Mouse (Mus musculus) myocyte (in vitro differentiated cells): ENCODE data around the gene Ndc1. TPM values are rescaled to one million over a fixed set of nuclear protein-coding genes. Genes with fewer than 3 reads are reported as not detected.

Source experiments
- H3K27me3 ChIP-seq: one replicate; pipeline ENCODE4 v1.6.1; 2011; ENCODE audit not compliant: control insufficient read depth, insufficient read depth, insufficient read length
- H3K36me3 ChIP-seq: one replicate; pipeline ENCODE4 v1.6.1; 2011; ENCODE audit not compliant: control insufficient read depth, insufficient read depth
- H3K4me2 ChIP-seq: one replicate; pipeline ENCODE4 v1.6.1; 2011; ENCODE audit warnings: low read depth, control low read depth
- H3K4me3 ChIP-seq: one replicate; pipeline ENCODE4 v1.5.1; 2011; ENCODE audit warnings: mild to moderate bottlenecking, control low read depth, moderate library complexity
- H3K79me2 ChIP-seq: one replicate; pipeline ENCODE4 v1.6.1; 2011; ENCODE audit not compliant: control insufficient read depth, insufficient read depth
- H3ac ChIP-seq: one replicate; pipeline ENCODE4 v1.6.1; 2011; ENCODE audit not compliant: control insufficient read depth, insufficient read length
- CEBPB ChIP-seq: IDR thresholded peaks from 2 replicates; pipeline ENCODE4 v1.6.1; 2011; ENCODE audit warnings: mild to moderate bottlenecking, moderate library complexity; ENCODE audit not compliant: poor library complexity, insufficient read depth, severe bottlenecking
- E2F4 ChIP-seq: IDR thresholded peaks from one replicate; pipeline ENCODE4 v1.6.1; 2011; ENCODE audit warnings: mild to moderate bottlenecking, control low read depth, moderate library complexity; ENCODE audit not compliant: insufficient read depth
- MAX ChIP-seq: IDR thresholded peaks from one replicate; pipeline ENCODE4 v1.6.1; 2011; ENCODE audit warnings: low read depth, mild to moderate bottlenecking, control low read depth
- MYOD1 ChIP-seq, 3 experiments: IDR thresholded peaks; one replicate each; pipeline ENCODE4 v1.6.1; 2011; ENCODE audit warnings: control low read depth in 2 of 3, low read depth in 2 of 3, mild to moderate bottlenecking in 2 of 3, moderate library complexity in 1 of 3; ENCODE audit not compliant: insufficient read length in 2 of 3, control insufficient read depth in 1 of 3
- MYOG ChIP-seq, 3 experiments: IDR thresholded peaks; one replicate each; pipeline ENCODE4 v1.6.1; 2011; ENCODE audit warnings: control low read depth in 2 of 3, low read depth in 2 of 3, mild to moderate bottlenecking in 2 of 3; ENCODE audit not compliant: insufficient read length in 2 of 3, control insufficient read depth in 1 of 3, insufficient read depth in 1 of 3
- POLR2A ChIP-seq: IDR thresholded peaks from one replicate; pipeline ENCODE4 v1.6.1; 2011; ENCODE audit warnings: low read depth, mild to moderate bottlenecking, control low read depth, moderate library complexity; ENCODE audit not compliant: insufficient read length
- POLR2AphosphoS2 ChIP-seq: IDR thresholded peaks from one replicate; pipeline ENCODE4 v1.6.1; 2011; ENCODE audit warnings: low read depth, control low read depth; ENCODE audit not compliant: insufficient read length
- REST ChIP-seq: IDR thresholded peaks from one replicate; pipeline ENCODE4 v1.6.1; 2011; ENCODE audit warnings: mild to moderate bottlenecking, control low read depth, moderate library complexity; ENCODE audit not compliant: insufficient read depth, insufficient read length
- SRF ChIP-seq: IDR thresholded peaks from one replicate; pipeline ENCODE4 v1.6.1; 2011; ENCODE audit warnings: low read depth; ENCODE audit not compliant: control insufficient read depth, insufficient read length
- TCF12 ChIP-seq: IDR thresholded peaks from one replicate; pipeline ENCODE4 v1.6.1; 2011; ENCODE audit warnings: mild to moderate bottlenecking, control low read depth; ENCODE audit not compliant: poor library complexity, insufficient read depth, severe bottlenecking
- TCF3 ChIP-seq: IDR thresholded peaks from one replicate; pipeline ENCODE4 v1.6.1; 2011; ENCODE audit warnings: low read depth, control low read depth; ENCODE audit not compliant: insufficient read length
- USF1 ChIP-seq: IDR thresholded peaks from one replicate; pipeline ENCODE4 v1.6.1; 2011; ENCODE audit warnings: low read depth, mild to moderate bottlenecking, control low read depth, moderate library complexity
- polyA plus RNA-seq: library from polyadenylated mRNA; unstranded; fragments of >200 nt; fragmentation: generic; extraction: Trizol; gene quantifications from one replicate; pipeline ENCODE4 v1.2.1, GENCODE M21; 2012; ENCODE audit warnings: missing spikeins

The Ndc1 gene
- polyA plus RNA-seq, 1 experiment = 10.9 TPM

DNA sequence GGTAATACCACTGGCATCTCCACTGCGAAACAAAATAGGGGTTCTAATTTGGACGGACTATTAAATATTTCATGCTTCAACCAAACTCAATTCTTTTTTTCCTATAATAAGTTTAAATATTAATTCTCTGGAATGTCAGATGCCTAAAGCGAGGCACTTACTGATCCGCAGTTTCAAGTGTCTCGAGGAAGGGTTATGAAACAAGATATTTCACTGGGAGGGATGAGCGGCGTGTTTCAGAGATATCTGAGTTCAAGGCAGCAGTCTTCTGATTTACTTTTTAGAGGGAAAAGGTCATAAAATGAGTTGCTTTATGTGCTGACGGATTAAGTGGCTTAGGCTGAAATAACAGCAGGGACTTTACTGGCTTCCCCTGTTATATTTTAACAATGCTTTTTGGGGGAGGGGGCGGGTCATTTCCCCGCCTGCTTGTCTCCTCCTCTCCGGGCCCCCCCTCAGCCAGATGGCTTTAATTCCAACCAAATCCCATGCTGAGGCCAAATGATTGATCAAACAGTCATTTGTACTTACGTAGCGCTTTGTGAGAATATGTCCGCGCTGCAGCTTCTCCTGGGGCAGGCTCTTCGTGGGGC, 75.4 kb downstream of the Ndc1 start:
- Histone ChIP-seq H3K79me2 (no peaks in the 10 kb centered on the region), H3K36me3 (no peaks in the 10 kb centered on the region), H3K4me2 (no peak overlapping the region), H3ac (no peak overlapping the region), H3K27me3 (peaks cover 15% of the 10 kb centered on the region), H3K4me3 (no peak overlapping the region)
- TF ChIP-seq MYOG (IDR thresholded peaks at IDR 0.05; ENCODE audit: control insufficient read depth in 1 of 3, insufficient read depth in 1 of 3, insufficient read length in 2 of 3, low read depth in 2 of 3) = no peak
- no peak for TF ChIP-seq USF1
- no peak for TF ChIP-seq E2F4

DNA sequence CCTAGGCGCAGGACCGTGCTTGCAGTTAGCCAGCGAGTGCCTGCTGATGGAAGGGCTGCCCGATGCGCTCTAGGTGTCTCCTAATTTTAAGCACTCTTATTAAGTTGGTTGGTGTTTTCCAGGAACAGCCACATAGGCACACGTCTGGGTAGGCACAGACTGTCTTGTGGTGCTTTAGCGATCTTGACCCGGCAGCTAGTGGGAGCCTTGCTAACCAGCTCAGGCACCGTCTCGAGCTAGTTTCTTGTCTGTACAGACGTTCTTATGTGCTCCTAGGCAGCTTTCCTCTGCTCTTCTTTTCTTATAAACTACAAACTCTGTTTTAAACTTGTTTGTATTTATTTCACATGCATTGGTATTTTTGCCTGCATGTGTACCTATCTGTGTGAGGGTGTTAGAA, 76.0 kb downstream of the Ndc1 start:
- Histone ChIP-seq H3K4me3 (no peak overlapping the region), H3K27me3 (peaks cover 15% of the 10 kb centered on the region), H3K36me3 (no peaks in the 10 kb centered on the region), H3ac (no peak overlapping the region), H3K79me2 (no peaks in the 10 kb centered on the region), H3K4me2 (no peak overlapping the region)
- TF ChIP-seq SRF (no peak), POLR2A (no peak), POLR2AphosphoS2 (no peak), USF1 (no peak), REST (no peak)

DNA sequence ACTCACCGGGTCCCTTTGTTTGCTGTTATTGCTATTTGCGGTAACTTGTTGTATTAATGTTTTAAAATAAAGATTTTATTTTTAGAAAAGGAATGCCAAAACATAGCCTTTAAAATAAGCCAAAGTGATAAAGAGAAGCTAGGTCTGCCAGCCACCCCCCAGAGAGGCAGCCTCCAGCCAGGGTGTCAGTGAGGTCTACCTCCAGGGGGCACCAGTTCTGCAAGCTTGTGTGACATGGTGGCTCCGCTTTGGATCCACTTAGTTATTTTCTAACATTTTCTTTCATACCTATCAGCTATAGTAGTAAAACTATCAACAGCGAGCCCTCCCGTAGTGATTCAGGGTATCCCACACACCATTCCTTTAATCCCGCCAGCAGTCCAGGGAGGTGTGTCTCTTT, 80.9 kb downstream of the Ndc1 start:
- peaks cover 15% of the 10 kb centered on the region for H3K27me3 ChIP-seq
- H3K4me3 ChIP-seq = no peak overlapping the region

DNA sequence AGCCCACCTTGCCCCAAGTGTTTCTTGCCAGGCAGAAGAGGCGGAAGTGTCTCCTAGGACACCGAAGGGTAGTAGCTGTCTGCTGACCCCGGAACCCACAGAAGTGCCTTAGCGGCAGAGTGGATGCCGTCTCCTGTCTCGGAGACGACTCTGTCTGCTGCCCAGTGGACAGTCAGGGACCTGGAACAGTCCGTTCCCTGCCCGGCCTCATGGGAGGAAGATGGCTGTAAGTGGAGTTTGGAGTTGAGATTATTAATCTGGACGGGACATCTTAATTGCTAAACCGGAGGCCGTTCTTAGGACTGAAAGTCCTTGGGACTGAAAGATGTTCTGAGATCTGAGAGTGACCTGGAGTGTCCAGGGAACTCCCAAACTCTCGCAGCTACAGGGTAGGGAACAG, 81.9 kb downstream of the Ndc1 start:
- Histone ChIP-seq H3K79me2 (no peaks in the 10 kb centered on the region), H3K36me3 (no peaks in the 10 kb centered on the region), H3K4me2 (no peak overlapping the region), H3K4me3 (no peak overlapping the region), H3K27me3 (peaks cover 11% of the 10 kb centered on the region), H3ac (no peak overlapping the region)
- TF ChIP-seq MYOD1 (IDR thresholded peaks at IDR 0.05; ENCODE audit: control insufficient read depth in 1 of 3, insufficient read length in 2 of 3, low read depth in 2 of 3) (no peak), CEBPB (no peak), POLR2AphosphoS2 (no peak), TCF3 (no peak), REST (no peak), MAX (no peak), E2F4 (no peak)

More for the DNA sequence above, 80.9 kb downstream of the Ndc1 start:
- Histone ChIP-seq H3K79me2 (no peaks in the 10 kb centered on the region), H3K4me2 (no peak overlapping the region), H3K36me3 (no peaks in the 10 kb centered on the region), H3ac (no peak overlapping the region)
- TF ChIP-seq SRF (no peak), MAX (no peak), USF1 (no peak), MYOD1 (IDR thresholded peaks at IDR 0.05; ENCODE audit: control insufficient read depth in 1 of 3, insufficient read length in 2 of 3, low read depth in 2 of 3) (no peak), POLR2A (no peak), CEBPB (no peak), MYOG (IDR thresholded peaks at IDR 0.05; ENCODE audit: control insufficient read depth in 1 of 3, insufficient read depth in 1 of 3, insufficient read length in 2 of 3, low read depth in 2 of 3) (no peak), POLR2AphosphoS2 (no peak), E2F4 (no peak), TCF3 (no peak), TCF12 (no peak), REST (no peak)

DNA sequence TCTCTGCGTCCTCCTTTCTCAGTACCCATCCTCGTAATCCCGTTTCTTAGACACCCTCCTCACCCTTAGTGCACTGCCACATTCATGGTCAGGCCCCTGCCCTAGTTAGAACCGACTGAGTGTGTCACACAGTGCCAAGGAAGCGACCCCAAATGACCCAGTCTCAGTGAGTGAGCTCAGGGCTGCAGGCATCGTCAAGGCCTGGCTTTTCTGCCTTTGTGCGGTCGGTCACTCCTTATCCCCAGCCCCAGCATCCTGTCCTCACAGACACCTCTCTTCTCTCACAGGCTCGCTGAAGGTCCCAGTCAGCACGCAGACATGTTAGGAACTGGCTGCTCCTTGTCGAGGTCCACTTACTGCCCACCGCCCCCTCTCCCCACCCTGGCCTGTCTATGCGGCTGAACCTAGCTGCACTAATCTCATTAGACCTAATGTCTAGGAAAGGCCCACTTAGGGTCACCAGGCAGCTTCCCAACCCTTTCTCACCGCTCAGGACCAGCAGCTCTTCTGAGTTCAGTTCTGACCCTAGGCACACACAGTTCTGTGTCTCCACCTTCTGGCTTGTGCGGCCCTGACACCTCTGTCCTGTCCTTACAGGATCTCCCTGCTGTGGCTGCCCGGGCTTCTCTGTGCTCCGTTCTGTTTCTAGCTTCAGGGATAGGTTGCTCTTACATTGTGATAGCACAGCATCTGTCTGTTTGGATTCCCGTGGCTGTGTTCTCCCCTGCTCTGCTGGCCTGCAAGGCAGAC, 84.9 kb downstream of the Ndc1 start:
- no peaks in the 10 kb centered on the region for H3K79me2 ChIP-seq
- H3K4me3 ChIP-seq = no peak overlapping the region
- TF ChIP-seq POLR2AphosphoS2 = no peak
- no peak for TF ChIP-seq CEBPB
- no peak for TF ChIP-seq POLR2A
- no peak for TF ChIP-seq SRF
- no peak for TF ChIP-seq MYOD1 (IDR thresholded peaks at IDR 0.05; ENCODE audit: control insufficient read depth in 1 of 3, insufficient read length in 2 of 3, low read depth in 2 of 3)
- no peak for TF ChIP-seq MYOG (IDR thresholded peaks at IDR 0.05; ENCODE audit: control insufficient read depth in 1 of 3, insufficient read depth in 1 of 3, insufficient read length in 2 of 3, low read depth in 2 of 3)
- peak overlapping the region; percentile 70 for H3K4me2 ChIP-seq
- no peaks in the 10 kb centered on the region for H3K27me3 ChIP-seq
- no peak overlapping the region for H3ac ChIP-seq
- H3K36me3 ChIP-seq = no peaks in the 10 kb centered on the region
